8 mouse cellular contexts compared by ENCODE assay signal in the genomic region with DNA sequence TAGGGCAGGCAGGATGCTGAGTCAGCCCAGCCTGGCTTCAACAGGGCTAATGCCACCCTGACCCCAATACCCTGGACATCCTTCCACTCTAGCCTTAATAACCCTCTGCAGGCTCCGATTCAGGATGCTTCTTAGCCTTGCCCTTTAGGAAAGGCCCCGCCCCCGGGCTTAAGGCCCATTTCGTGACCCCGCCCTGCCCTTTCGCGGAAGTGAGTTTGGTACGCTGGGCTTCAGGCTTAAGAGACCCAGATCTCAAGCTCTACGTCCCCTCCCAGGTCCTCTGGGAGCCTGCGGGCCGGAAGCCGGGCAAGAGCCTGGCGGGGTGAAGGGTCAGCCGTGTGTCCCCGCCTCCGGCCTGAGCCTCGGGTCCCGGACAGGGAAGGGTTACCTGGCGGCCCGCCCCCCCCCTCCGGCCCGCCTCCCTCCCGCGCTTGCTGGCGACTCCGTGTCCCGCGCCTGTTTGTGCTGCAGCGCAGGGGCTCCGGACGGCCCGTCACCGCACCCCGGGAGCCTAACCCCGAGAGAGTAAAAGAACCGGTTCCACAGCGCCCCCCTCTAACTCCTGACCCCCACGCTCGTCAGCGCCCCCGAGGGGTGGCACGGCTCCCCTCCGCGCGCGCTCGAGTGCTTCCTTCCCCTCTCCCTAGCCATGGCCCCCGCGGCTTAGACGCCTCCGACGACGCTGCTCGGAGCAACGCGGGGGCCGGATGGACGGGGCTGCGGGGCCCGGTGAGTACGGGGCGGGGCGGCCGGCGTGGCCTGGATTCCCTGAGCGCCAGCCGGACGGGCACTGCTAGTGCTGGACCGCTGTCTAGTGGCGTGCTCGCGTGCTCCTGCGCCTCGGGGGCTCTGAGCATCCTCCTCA. TPM values are rescaled to one million over a fixed set of nuclear protein-coding genes. Genes with fewer than 3 reads are reported as not detected.
DNase-seq lines count a peak whose midpoint lies in the region; ATAC-seq lines count a peak whose summit lies in the region.

TSS of gene Rom1 (minus strand) at position 133 of the 865 bp plus-strand sequence.
TSS of gene Eml3 (plus strand) at position 329 of the 865 bp plus-strand sequence.

- peak within 1 kb of the TSS; percentile 77 for H3K4me3 ChIP-seq in embryonic facial prominence, embryonic 13.5 days
- H3K4me3 ChIP-seq in liver, embryonic 16.5 days (ENCODE audit: low read depth, low read length) = peak within 1 kb of the TSS; percentile 90
- peak within 1 kb of the TSS; percentile 64 for H3K4me3 ChIP-seq in neural tube, embryonic 11.5 days (ENCODE audit: low read depth, low read length)

- under 1% methylated on average over 67 of the region's 74 CpGs for WGBS in embryonic facial prominence, embryonic 13.5 days
- WGBS in liver, embryonic 16.5 days (ENCODE audit: insufficient replicate concordance) = under 1% methylated on average over 70 of the region's 74 CpGs
- WGBS in neural tube, embryonic 11.5 days = under 1% methylated on average over 66 of the region's 74 CpGs

- peak within 1 kb of the TSS; percentile 76 for H3K27ac ChIP-seq in embryonic facial prominence, embryonic 13.5 days
- H3K27ac ChIP-seq in liver, embryonic 16.5 days (ENCODE audit: low read length) = peak within 1 kb of the TSS; percentile 91
- peak within 1 kb of the TSS; percentile 67; the same call in 1 of the 2 replicates for H3K27ac ChIP-seq in neural tube, embryonic 11.5 days (ENCODE audit: low read depth, low read length)

- peaks cover 20% of the 10 kb centered on the region for H3K4me1 ChIP-seq in embryonic facial prominence, embryonic 13.5 days
- H3K4me1 ChIP-seq in liver, embryonic 16.5 days (ENCODE audit: control insufficient read depth, low read depth, low read length) = peaks cover 41% of the 10 kb centered on the region
- H3K4me1 ChIP-seq in neural tube, embryonic 11.5 days (ENCODE audit: control insufficient read depth, insufficient read depth, low read length) = peaks cover 5% of the 10 kb centered on the region; the same call in 1 of the 2 replicates

- peaks cover 56% of the 10 kb centered on the region for H3K36me3 ChIP-seq in embryonic facial prominence, embryonic 13.5 days
- H3K36me3 ChIP-seq in liver, embryonic 16.5 days (ENCODE audit: control insufficient read depth, insufficient read depth) = peaks cover 5% of the 10 kb centered on the region; the same call in 1 of the 2 replicates
- H3K36me3 ChIP-seq in neural tube, embryonic 11.5 days (ENCODE audit: control insufficient read depth, insufficient read depth, low read length) = peaks cover 6% of the 10 kb centered on the region

- peak within 1 kb of the TSS; percentile 78 for H3K4me2 ChIP-seq in embryonic facial prominence, embryonic 13.5 days
- H3K4me2 ChIP-seq in liver, embryonic 16.5 days (ENCODE audit: low read depth, low read length) = peak within 1 kb of the TSS; percentile 99
- H3K4me2 ChIP-seq in neural tube, embryonic 11.5 days (ENCODE audit: low read depth) = peak within 1 kb of the TSS; percentile 82

- H3K9me3 ChIP-seq in embryonic facial prominence, embryonic 13.5 days = no peaks in the 10 kb centered on the region
- H3K9me3 ChIP-seq in liver, embryonic 16.5 days (replicated peaks; ENCODE audit: control insufficient read depth, low read length) = no peaks in the 10 kb centered on the region
- H3K9me3 ChIP-seq in neural tube, embryonic 11.5 days (ENCODE audit: control insufficient read depth, low read length) = no peaks in the 10 kb centered on the region

- H3K27me3 ChIP-seq in embryonic facial prominence, embryonic 13.5 days = no peaks in the 10 kb centered on the region
- no peaks in the 10 kb centered on the region for H3K27me3 ChIP-seq in liver, embryonic 16.5 days (ENCODE audit: control insufficient read depth, insufficient read depth, low read depth, low read length)
- no peaks in the 10 kb centered on the region for H3K27me3 ChIP-seq in neural tube, embryonic 11.5 days (ENCODE audit: control insufficient read depth, insufficient read depth, low read length)

- peak; percentile 85 for DNase-seq in CD4-positive helper T cell, adult 2 months (ENCODE audit: low read depth, low spot score)
- DNase-seq in adrenal gland, postnatal 36 days = peak; percentile 96
- peak; percentile 94 to 95 for DNase-seq in heart, adult 9 months (ENCODE audit: low spot score in 2 of 2)
- peak; percentile 96 for DNase-seq in kidney, adult 9 months
- DNase-seq in neural tube, embryonic 11.5 days (ENCODE audit: low spot score) = peak; percentile 75
- peak; percentile 91 for DNase-seq in testis, postnatal 10 days (ENCODE audit: low spot score)

- H3K9ac ChIP-seq in embryonic facial prominence, embryonic 13.5 days = peak within 1 kb of the TSS; percentile 89
- H3K9ac ChIP-seq in liver, embryonic 16.5 days (ENCODE audit: low read depth, low read length) = peak within 1 kb of the TSS; percentile 88
- H3K9ac ChIP-seq in neural tube, embryonic 11.5 days (ENCODE audit: low read length) = peak within 1 kb of the TSS; percentile 78

- ATAC-seq in embryonic facial prominence, embryonic 13.5 days (ENCODE audit: insufficient number of reproducible peaks, insufficient read depth, low FRiP score, low TSS enrichment, low read depth) = peak; percentile 61
- ATAC-seq in liver, embryonic 16.5 days (ENCODE audit: low read depth) = peak; percentile 76
- ATAC-seq in neural tube, embryonic 11.5 days (ENCODE audit: insufficient read depth, low FRiP score, low TSS enrichment) = peak; percentile 72

RNA-seq across cellular contexts. Expression of gene Rom1, which starts in this region (rescaled TPM):
- total RNA-seq in adrenal gland, postnatal 36 days (2021) = 10 to 100 TPM; 38.7 to 61.5 TPM
- 2.7 and 3.3 TPM in 2 replicates for polyA plus RNA-seq in embryonic facial prominence, embryonic 13.5 days (2015; fragmentation: Nextera tagmentation; extraction: Ambion mirVana)
- 2.4 and 2.6 TPM in 2 replicates for polyA plus RNA-seq in liver, embryonic 16.5 days (2015; fragmentation: Nextera tagmentation; extraction: Ambion mirVana)
- 0.88 and 1.2 TPM in 2 replicates for polyA plus RNA-seq in neural tube, embryonic 11.5 days (2014; fragmentation: Nextera tagmentation; extraction: Ambion mirVana)

RNA-seq across cellular contexts. Expression of gene Eml3, which starts in this region (rescaled TPM):
- 10 to 100 TPM; 46.9 to 59.1 TPM for total RNA-seq in adrenal gland, postnatal 36 days (2021)
- 32.3 and 32.8 TPM in 2 replicates for polyA plus RNA-seq in embryonic facial prominence, embryonic 13.5 days (2015; fragmentation: Nextera tagmentation; extraction: Ambion mirVana)
- 11.4 and 12.8 TPM in 2 replicates for polyA plus RNA-seq in liver, embryonic 16.5 days (2015; fragmentation: Nextera tagmentation; extraction: Ambion mirVana)
- 7.9 and 9.3 TPM in 2 replicates for polyA plus RNA-seq in neural tube, embryonic 11.5 days (2014; fragmentation: Nextera tagmentation; extraction: Ambion mirVana)

Comparison
In these comparisons a context has a peak if more than half of its experiments do, and no peak if none do; other contexts are left out.
1. Peak in every context shown above with its lines: DNase-seq, ATAC-seq, H3K4me3 ChIP-seq and H3K27ac ChIP-seq.